Mouse (Mus musculus) gonadal fat pad, adult 2 months (tissue): Measurements from ENCODE around the gene Tbc1d24. TPM values are rescaled to one million over a fixed set of nuclear protein-coding genes. Genes with fewer than 3 reads are reported as not detected.
A peak's percentile ranks its signal among the peaks of the same experiment; 100 is the strongest.
"Not testable (repeated sequence)": the region's sequence is repeated elsewhere in the genome, so short reads cannot be mapped to it uniquely, and the experiment has no call there.

Experiments
- DNase-seq: peaks from one replicate; pipeline ENCODE4 v3.0.0-alpha.2; 2012; ENCODE audit warnings: low read depth
- polyA plus RNA-seq: library from polyadenylated mRNA; depleted of rRNA; stranded (reverse); fragments of >200 nt; gene quantifications from 2 replicates; pipeline ENCODE4 v1.2.3, GENCODE M21; 2012; rRNA removed

The Tbc1d24 gene
- polyA plus RNA-seq, 1 experiment: 12.8 TPM

GRCm38 (mm10) chr17:24149421-24149820, 55.9 kb downstream of the Tbc1d24 start:
- no peak for DNase-seq

GRCm38 (mm10) chr17:24142897-24143296, 62.5 kb downstream of the Tbc1d24 start:
- no peak for DNase-seq

GRCm38 (mm10) chr17:24141425-24141920, 63.9 kb downstream of the Tbc1d24 start:
- DNase-seq: no peak

- DNase-seq: no peak
Measured at GRCm38 (mm10) chr17:24140845-24141424, 64.4 kb downstream of the Tbc1d24 start.

- DNase-seq: peak; percentile 69
Measured at GRCm38 (mm10) chr17:24139968-24140367, 65.4 kb downstream of the Tbc1d24 start.

- no peak for DNase-seq
Measured at GRCm38 (mm10) chr17:24139256-24139655, 66.1 kb downstream of the Tbc1d24 start.

- DNase-seq: no peak
Measured at GRCm38 (mm10) chr17:24137226-24137880, 68.0 kb downstream of the Tbc1d24 start.

- no peak for DNase-seq
Measured at GRCm38 (mm10) chr17:24134062-24134461, 71.3 kb downstream of the Tbc1d24 start.

GRCm38 (mm10) chr17:24132919-24133318, 72.4 kb downstream of the Tbc1d24 start:
- not testable (repeated sequence) for DNase-seq

GRCm38 (mm10) chr17:24131570-24131969, 73.8 kb downstream of the Tbc1d24 start:
- DNase-seq: no peak

GRCm38 (mm10) chr17:24129246-24129645, 76.1 kb downstream of the Tbc1d24 start:
- DNase-seq: not testable (repeated sequence)

GRCm38 (mm10) chr17:24127592-24127991, 77.8 kb downstream of the Tbc1d24 start:
- no peak for DNase-seq

- DNase-seq: no peak
Measured at GRCm38 (mm10) chr17:24126801-24127200, 78.6 kb downstream of the Tbc1d24 start.

Other genes starting within 250 kb of the Tbc1d24 start
- 0.46 and 0.53 TPM in 2 replicates for gene Prss30, start 225.0 kb downstream of the Tbc1d24 start, polyA plus RNA-seq
- 0.15 and 0.18 TPM in 2 replicates for gene Prss22, start 207.5 kb downstream of the Tbc1d24 start, polyA plus RNA-seq
- gene Prss27, start 167.4 kb downstream of the Tbc1d24 start, polyA plus RNA-seq: 1.6 and 2.8 TPM in 2 replicates
- 23.0 and 27.2 TPM in 2 replicates for gene Kctd5, start 132.1 kb downstream of the Tbc1d24 start, polyA plus RNA-seq
- 23.8 and 25.8 TPM in 2 replicates for gene Pdpk1, start 54.6 kb downstream of the Tbc1d24 start, polyA plus RNA-seq
- 37.6 and 41.4 TPM in 2 replicates for gene Amdhd2, start 41.8 kb downstream of the Tbc1d24 start, polyA plus RNA-seq
- gene Atp6v0c, start 35.9 kb downstream of the Tbc1d24 start, polyA plus RNA-seq: 870 and 1,024 TPM in 2 replicates
- gene Ntn3, start 4.0 kb upstream of the Tbc1d24 start, polyA plus RNA-seq: 1.4 and 1.5 TPM in 2 replicates
- gene Tedc2, start 15.3 kb upstream of the Tbc1d24 start, polyA plus RNA-seq: 7.1 and 8.9 TPM in 2 replicates
- gene Ccnf, start 45.9 kb upstream of the Tbc1d24 start, polyA plus RNA-seq: 2.4 and 2.5 TPM in 2 replicates
- gene Abca17, start 145.5 kb upstream of the Tbc1d24 start, polyA plus RNA-seq: 0.06 and 0.09 TPM in 2 replicates
- gene Abca3, start 146.4 kb upstream of the Tbc1d24 start, polyA plus RNA-seq: 78.6 and 87.5 TPM in 2 replicates
- gene Rnps1, start 209.0 kb upstream of the Tbc1d24 start, polyA plus RNA-seq: 96.6 and 102 TPM in 2 replicates
- gene Eci1, start 221.1 kb upstream of the Tbc1d24 start, polyA plus RNA-seq: 119 and 137 TPM in 2 replicates
- gene Dnase1l2, start 237.5 kb upstream of the Tbc1d24 start, polyA plus RNA-seq: 82.9 and 106 TPM in 2 replicates